Mouse (Mus musculus) midbrain, embryonic 13.5 days (tissue): ENCODE results near the gene Ptpn7. TPM values are rescaled to one million over a fixed set of nuclear protein-coding genes. Genes with fewer than 3 reads are reported as not detected.

ENCODE experiments used
- polyA plus RNA-seq: library from polyadenylated mRNA; unstranded; fragments of >200 nt; fragmentation: Nextera tagmentation; extraction: Ambion mirVana; gene quantifications from 2 replicates; pipeline ENCODE4 v1.2.1, GENCODE M21; 2015

Gene Ptpn7
- polyA plus RNA-seq, 1 experiment from 2014 or later: 0.51 TPM

Other genes starting within 250 kb of the Ptpn7 start
- 10.8 and 13.3 TPM in 2 replicates for gene Ppp1r12b, start 176.8 kb upstream of the Ptpn7 start, polyA plus RNA-seq
- 21.6 and 21.8 TPM in 2 replicates for gene Ube2t, start 170.1 kb upstream of the Ptpn7 start, polyA plus RNA-seq
- gene Lgr6, start 27.4 kb upstream of the Ptpn7 start, polyA plus RNA-seq: 0.35 and 0.44 TPM in 2 replicates
- gene Arl8a, start 14.1 kb downstream of the Ptpn7 start, polyA plus RNA-seq: 234 and 247 TPM in 2 replicates
- gene Gpr37l1, start 35.0 kb downstream of the Ptpn7 start, polyA plus RNA-seq: 0.13 and 0.17 TPM in 2 replicates
- 0.16 and 0.34 TPM in 2 replicates for gene Elf3, start 125.9 kb downstream of the Ptpn7 start, polyA plus RNA-seq
- gene Rnpep, start 151.4 kb downstream of the Ptpn7 start, polyA plus RNA-seq: 87.7 and 102 TPM in 2 replicates
- 155 and 161 TPM in 2 replicates for gene Timm17a, start 181.1 kb downstream of the Ptpn7 start, polyA plus RNA-seq
- 0.36 and 0.57 TPM in 2 replicates for gene Lmod1, start 192.1 kb downstream of the Ptpn7 start, polyA plus RNA-seq
- 83.7 and 84.8 TPM in 2 replicates for gene Shisa4, start 242.5 kb downstream of the Ptpn7 start, polyA plus RNA-seq